ENCODE assay signal across 36 mouse cellular contexts in genomic region chr9:15112008-15112407, GRCm38 (mm10). TPM values are rescaled to one million over a fixed set of nuclear protein-coding genes. Genes with fewer than 3 reads are reported as not detected.
"Had no signal": no experiment of that assay in that cellular context is flagged by ENCODE, and none has a peak within 500 bp of the region (broad histone marks: within the 10 kb centered on the region; RNA-seq: fewer than 3 reads in every experiment).

TSS of gene Hephl1 (minus strand) at chr9:15112108.

- H3K4me2 ChIP-seq: heart, embryonic 12.5 days; hindbrain, embryonic 12.5 days; hindbrain, embryonic 14.5 days; intestine, embryonic 15.5 days; limb, embryonic 12.5 days; liver, embryonic 11.5 days; liver, embryonic 13.5 days; liver, embryonic 15.5 days had no signal

- H3K27me3 ChIP-seq: heart, embryonic 12.5 days; hindbrain, embryonic 12.5 days; intestine, embryonic 15.5 days; limb, embryonic 12.5 days; liver, embryonic 13.5 days; liver, embryonic 15.5 days had no signal

- DNase-seq: gastrocnemius, adult 2 months; gastrocnemius, postnatal 10 days; gastrocnemius, postnatal 25 days; heart, adult 18-20 months; heart, postnatal 10 days; heart, postnatal 4 days; kidney, adult 18-20 months; kidney, adult 8-10 months; kidney, postnatal 10 days; kidney, postnatal 25 days; liver; liver, embryonic 13.5 days had no signal

- H3K4me3 ChIP-seq: gastrocnemius, adult 2 months; heart, embryonic 10.5 days; heart, embryonic 12.5 days; hindbrain, embryonic 10.5 days; hindbrain, embryonic 12.5 days; intestine, embryonic 15.5 days; layer of hippocampus, adult 2 months; left cerebral cortex, adult 2 months; limb, embryonic 10.5 days; limb, embryonic 12.5 days; liver, embryonic 13.5 days; liver, embryonic 15.5 days had no signal

- H3K36me3 ChIP-seq: heart, embryonic 10.5 days; heart, embryonic 12.5 days; hindbrain, embryonic 10.5 days; hindbrain, embryonic 12.5 days; intestine, embryonic 15.5 days; limb, embryonic 10.5 days; limb, embryonic 12.5 days; liver, embryonic 13.5 days; liver, embryonic 15.5 days had no signal

RNA-seq across cellular contexts. Expression of gene Hephl1, which starts in this region (rescaled TPM):
- total RNA-seq: granulocyte monocyte progenitor cell, adult 5-6 weeks; layer of hippocampus, adult 2 months; layer of hippocampus, postnatal 10 days; layer of hippocampus, postnatal 25 days; left cerebral cortex, adult 2 months; left cerebral cortex, postnatal 14 days; left cerebral cortex, postnatal 36 days had no signal
- polyA plus RNA-seq: heart, embryonic 10.5 days; heart, embryonic 12.5 days; heart, embryonic 14.5 days; heart, embryonic 16.5 days; hindbrain, embryonic 10.5 days; hindbrain, embryonic 12.5 days; hindbrain, embryonic 14.5 days; hindbrain, embryonic 16.5 days; inflammation-experienced regulatory T-cells, adult 6 months; intestine, embryonic 15.5 days; intestine, postnatal 0 days; kidney, embryonic 14.5 days; kidney, embryonic 16.5 days; limb, embryonic 10.5 days; limb, embryonic 12.5 days; liver, embryonic 11.5 days; liver, embryonic 13.5 days; liver, embryonic 15.5 days had no signal
